Mouse (Mus musculus): ENCODE results near the gene Mms19. TPM values are rescaled to one million over a fixed set of nuclear protein-coding genes. Genes with fewer than 3 reads are reported as not detected.
A peak's percentile ranks its signal among the peaks of the same experiment; 100 is the strongest.

The Mms19 gene
- total RNA-seq, 1 experiment = 59.6 TPM

GRCm38 (mm10) chr19:42009067-42009466 is 28.1 kb upstream of the Mms19 start:
- no peak for DNase-seq (ENCODE audit: low read depth, low spot score)
- peak overlapping the region; percentile 17; the same call in 1 of the 2 replicates for H3K27ac ChIP-seq (ENCODE audit: insufficient read depth, low read depth, low read length, poor library complexity, severe bottlenecking)
- no peak overlapping the region; the same call in 1 of the 2 replicates for H3K9ac ChIP-seq (ENCODE audit: insufficient read depth, low read depth, low read length, poor library complexity, severe bottlenecking)
- H3K36me3 ChIP-seq (ENCODE audit: control insufficient read depth, insufficient read depth, low read length, poor library complexity, severe bottlenecking) = peaks cover 3% of the 10 kb centered on the region; the same call in 1 of the 2 replicates
- no peaks in the 10 kb centered on the region for H3K9me3 ChIP-seq (ENCODE audit: control insufficient read depth, insufficient read depth, low read depth, low read length)
- H3K4me3 ChIP-seq (ENCODE audit: insufficient read depth in 1 of 2, low read depth in 1 of 2, low read length in 2 of 2, poor library complexity in 1 of 2, severe bottlenecking in 1 of 2) = no peak overlapping the region
- peaks cover 3 to 21% of the 10 kb centered on the region in 2 experiments; a peak in 3 of 4 replicates for H3K4me1 ChIP-seq (ENCODE audit: control insufficient read depth in 2 of 2, insufficient read depth in 2 of 2, low read length in 2 of 2, poor library complexity in 1 of 2)
- in situ Hi-C loops (cut with MboI; ENCODE audit: low sequenced_read_pairs in 2 of 2, unreplicated experiment in 2 of 2) = no loop called here
- TF ChIP-seq ZC3H11A (IDR thresholded peaks at IDR 0.05; ENCODE audit: borderline replicate concordance, low read depth, low read length) = no peak
- no peak for TF ChIP-seq CHD2 (IDR thresholded peaks at IDR 0.05; ENCODE audit: low read depth, low read length)
- TF ChIP-seq HCFC1 (IDR thresholded peaks at IDR 0.05; ENCODE audit: borderline replicate concordance, insufficient read depth, low read length) = no peak

- Histone ChIP-seq H3K9me3 (ENCODE audit: control insufficient read depth, insufficient read depth, low read depth, low read length) (no peaks in the 10 kb centered on the region), H3K36me3 (ENCODE audit: control insufficient read depth, insufficient read depth, low read length, poor library complexity, severe bottlenecking) (peaks cover 3% of the 10 kb centered on the region; the same call in 1 of the 2 replicates), H3K4me3 (ENCODE audit: insufficient read depth in 1 of 2, low read depth in 1 of 2, low read length in 2 of 2, poor library complexity in 1 of 2, severe bottlenecking in 1 of 2) (no peak overlapping the region), H3K4me1 (ENCODE audit: control insufficient read depth in 2 of 2, insufficient read depth in 2 of 2, low read length in 2 of 2, poor library complexity in 1 of 2) (peaks cover 3 to 21% of the 10 kb centered on the region in 2 experiments; a peak in 3 of 4 replicates), H3K27ac (ENCODE audit: insufficient read depth, low read depth, low read length, poor library complexity, severe bottlenecking) (peak overlapping the region; percentile 17; the same call in 1 of the 2 replicates), H3K9ac (ENCODE audit: insufficient read depth, low read depth, low read length, poor library complexity, severe bottlenecking) (no peak overlapping the region; the same call in 1 of the 2 replicates)
- no peak for DNase-seq (ENCODE audit: low read depth, low spot score)
- in situ Hi-C loops (cut with MboI; ENCODE audit: low sequenced_read_pairs in 2 of 2, unreplicated experiment in 2 of 2) = no loop called here
- TF ChIP-seq CHD2 (IDR thresholded peaks at IDR 0.05; ENCODE audit: low read depth, low read length) (no peak), ZC3H11A (IDR thresholded peaks at IDR 0.05; ENCODE audit: borderline replicate concordance, low read depth, low read length) (no peak), MAFK (IDR thresholded peaks at IDR 0.05; ENCODE audit: insufficient read depth, low read depth, low read length) (no peak), ZNF384 (IDR thresholded peaks at IDR 0.05; ENCODE audit: low read depth, low read length) (no peak), HCFC1 (IDR thresholded peaks at IDR 0.05; ENCODE audit: borderline replicate concordance, insufficient read depth, low read length) (no peak)
Observed at GRCm38 (mm10) chr19:42008586-42008985, 27.6 kb upstream of the Mms19 start.

GRCm38 (mm10) chr19:42006568-42006967 is 25.6 kb upstream of the Mms19 start:
- in situ Hi-C loops (cut with MboI; ENCODE audit: low sequenced_read_pairs in 2 of 2, unreplicated experiment in 2 of 2) = no loop called here
- TF ChIP-seq MAFK (IDR thresholded peaks at IDR 0.05; ENCODE audit: insufficient read depth, low read depth, low read length) (no peak), HCFC1 (IDR thresholded peaks at IDR 0.05; ENCODE audit: borderline replicate concordance, insufficient read depth, low read length) (no peak), ZC3H11A (IDR thresholded peaks at IDR 0.05; ENCODE audit: borderline replicate concordance, low read depth, low read length) (no peak), ZNF384 (IDR thresholded peaks at IDR 0.05; ENCODE audit: low read depth, low read length) (no peak), CHD2 (IDR thresholded peaks at IDR 0.05; ENCODE audit: low read depth, low read length) (no peak)
- Histone ChIP-seq H3K9ac (ENCODE audit: insufficient read depth, low read depth, low read length, poor library complexity, severe bottlenecking) (no peak overlapping the region), H3K4me3 (ENCODE audit: insufficient read depth in 1 of 2, low read depth in 1 of 2, low read length in 2 of 2, poor library complexity in 1 of 2, severe bottlenecking in 1 of 2) (no peak overlapping the region), H3K9me3 (ENCODE audit: control insufficient read depth, insufficient read depth, low read depth, low read length) (no peaks in the 10 kb centered on the region), H3K4me1 (ENCODE audit: control insufficient read depth in 2 of 2, insufficient read depth in 2 of 2, low read length in 2 of 2, poor library complexity in 1 of 2) (peaks cover 3 to 21% of the 10 kb centered on the region in 2 experiments; a peak in 3 of 4 replicates), H3K36me3 (ENCODE audit: control insufficient read depth, insufficient read depth, low read length, poor library complexity, severe bottlenecking) (no peaks in the 10 kb centered on the region), H3K27ac (ENCODE audit: insufficient read depth, low read depth, low read length, poor library complexity, severe bottlenecking) (no peak overlapping the region)
- no peak for DNase-seq (ENCODE audit: low read depth, low spot score)

- H3K9me3 ChIP-seq (ENCODE audit: control insufficient read depth, insufficient read depth, low read depth, low read length) = no peaks in the 10 kb centered on the region
- H3K9ac ChIP-seq (ENCODE audit: insufficient read depth, low read depth, low read length, poor library complexity, severe bottlenecking) = no peak overlapping the region
- H3K36me3 ChIP-seq (ENCODE audit: control insufficient read depth, insufficient read depth, low read length, poor library complexity, severe bottlenecking) = no peaks in the 10 kb centered on the region
- H3K27ac ChIP-seq (ENCODE audit: insufficient read depth, low read depth, low read length, poor library complexity, severe bottlenecking) = no peak overlapping the region
- TF ChIP-seq ZNF384 (IDR thresholded peaks at IDR 0.05; ENCODE audit: low read depth, low read length) (no peak), CHD2 (IDR thresholded peaks at IDR 0.05; ENCODE audit: low read depth, low read length) (no peak), HCFC1 (IDR thresholded peaks at IDR 0.05; ENCODE audit: borderline replicate concordance, insufficient read depth, low read length) (no peak), MAFK (IDR thresholded peaks at IDR 0.05; ENCODE audit: insufficient read depth, low read depth, low read length) (no peak), ZC3H11A (IDR thresholded peaks at IDR 0.05; ENCODE audit: borderline replicate concordance, low read depth, low read length) (no peak)
- in situ Hi-C loops (cut with MboI; ENCODE audit: low sequenced_read_pairs in 2 of 2, unreplicated experiment in 2 of 2) = no loop called here
- peaks cover 6 to 21% of the 10 kb centered on the region in 2 experiments for H3K4me1 ChIP-seq (ENCODE audit: control insufficient read depth in 2 of 2, insufficient read depth in 2 of 2, low read length in 2 of 2, poor library complexity in 1 of 2)
- no peak overlapping the region for H3K4me3 ChIP-seq (ENCODE audit: insufficient read depth in 1 of 2, low read depth in 1 of 2, low read length in 2 of 2, poor library complexity in 1 of 2, severe bottlenecking in 1 of 2)
- no peak for DNase-seq (ENCODE audit: low read depth, low spot score)
Observed at GRCm38 (mm10) chr19:42005616-42006015, 24.7 kb upstream of the Mms19 start.

GRCm38 (mm10) chr19:42004258-42004657 is 23.3 kb upstream of the Mms19 start:
- in situ Hi-C loops (cut with MboI; ENCODE audit: low sequenced_read_pairs in 2 of 2, unreplicated experiment in 2 of 2) = no loop called here
- peaks cover 8 to 19% of the 10 kb centered on the region in 2 experiments for H3K4me1 ChIP-seq (ENCODE audit: control insufficient read depth in 2 of 2, insufficient read depth in 2 of 2, low read length in 2 of 2, poor library complexity in 1 of 2)
- H3K9me3 ChIP-seq (ENCODE audit: control insufficient read depth, insufficient read depth, low read depth, low read length) = no peaks in the 10 kb centered on the region
- H3K4me3 ChIP-seq (ENCODE audit: insufficient read depth in 1 of 2, low read depth in 1 of 2, low read length in 2 of 2, poor library complexity in 1 of 2, severe bottlenecking in 1 of 2) = no peak overlapping the region
- no peak overlapping the region for H3K9ac ChIP-seq (ENCODE audit: insufficient read depth, low read depth, low read length, poor library complexity, severe bottlenecking)
- H3K36me3 ChIP-seq (ENCODE audit: control insufficient read depth, insufficient read depth, low read length, poor library complexity, severe bottlenecking) = no peaks in the 10 kb centered on the region
- no peak for DNase-seq (ENCODE audit: low read depth, low spot score)
- H3K27ac ChIP-seq (ENCODE audit: insufficient read depth, low read depth, low read length, poor library complexity, severe bottlenecking) = no peak overlapping the region
- TF ChIP-seq HCFC1 (IDR thresholded peaks at IDR 0.05; ENCODE audit: borderline replicate concordance, insufficient read depth, low read length) = no peak
- TF ChIP-seq ZC3H11A (IDR thresholded peaks at IDR 0.05; ENCODE audit: borderline replicate concordance, low read depth, low read length) = no peak
- TF ChIP-seq ZNF384 (IDR thresholded peaks at IDR 0.05; ENCODE audit: low read depth, low read length) = no peak
- no peak for TF ChIP-seq MAFK (IDR thresholded peaks at IDR 0.05; ENCODE audit: insufficient read depth, low read depth, low read length)
- TF ChIP-seq CHD2 (IDR thresholded peaks at IDR 0.05; ENCODE audit: low read depth, low read length) = no peak
